Mouse (Mus musculus) NIH3T3 (cell line): ENCODE data around the gene Nop53.
A peak's percentile ranks its signal among the peaks of the same experiment; 100 is the strongest.

ENCODE experiments used
- DNase-seq: peaks from one replicate; pipeline ENCODE4 v3.0.0-alpha.2; 2012; ENCODE audit warnings: low read depth

Nop53 gene

DNA sequence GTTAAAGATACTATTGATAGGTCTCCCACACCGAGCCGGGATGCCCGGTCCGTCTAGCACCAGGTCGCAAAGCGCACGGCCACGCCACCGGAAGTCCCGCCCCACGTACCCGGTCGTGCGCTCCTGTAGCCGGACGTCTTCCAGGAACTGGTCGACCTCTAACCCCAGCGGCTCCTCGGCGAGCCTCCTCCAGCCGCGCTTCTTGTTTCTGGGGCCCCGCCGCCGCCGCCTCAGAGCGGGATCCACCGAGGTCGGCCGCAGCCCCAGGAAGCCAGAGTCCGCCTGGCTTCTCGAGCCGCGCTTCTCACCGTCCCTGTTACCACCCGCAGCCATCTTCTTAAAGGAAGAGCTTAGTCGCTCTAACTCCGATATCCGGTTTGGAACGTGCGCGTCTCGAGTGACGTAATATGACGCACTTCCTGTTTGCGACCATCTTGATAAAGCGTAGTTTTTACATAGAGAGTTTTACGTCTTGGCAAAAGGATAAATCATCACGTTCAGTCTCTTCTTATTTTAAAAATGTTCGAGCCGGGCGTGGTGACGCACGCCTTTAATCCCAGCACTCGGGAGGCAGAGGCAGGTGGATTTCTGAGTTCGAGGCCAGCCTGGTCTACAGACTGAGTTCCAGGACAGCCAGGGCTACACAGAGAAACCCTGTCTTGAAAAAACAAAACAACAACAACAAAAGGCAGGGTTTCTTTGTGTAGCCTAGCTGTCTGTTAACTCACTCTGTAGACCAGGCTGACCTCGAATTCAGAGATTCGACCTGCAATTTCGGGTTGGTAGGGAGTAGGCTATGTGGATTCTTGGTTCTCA is at the start of gene Nop53:
Gene Nop53, minus strand, starts transcription at position 354 of the 816 bp plus-strand sequence.
- peak; percentile 98 for DNase-seq

DNA sequence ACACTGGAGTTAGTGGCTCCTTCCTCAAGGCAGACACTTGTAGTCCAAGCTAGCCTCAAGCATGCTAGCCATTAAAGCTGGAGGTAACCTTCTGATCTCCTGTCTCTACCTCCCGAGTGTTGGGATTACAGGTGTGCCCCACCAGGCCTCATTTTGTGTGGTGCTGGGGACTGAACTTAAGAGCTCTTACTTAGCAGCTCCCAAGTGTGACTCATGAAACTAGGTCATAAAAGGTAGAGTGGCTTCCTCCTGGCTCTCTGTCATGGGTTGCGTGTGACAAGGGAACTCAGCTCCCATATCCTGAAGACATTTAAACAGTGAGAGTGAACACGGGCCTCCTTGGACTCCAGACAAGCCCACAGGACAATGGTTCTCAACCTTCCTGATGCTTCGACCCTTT is 47.9 kb upstream of the Nop53 start:
- DNase-seq: no peak

DNA sequence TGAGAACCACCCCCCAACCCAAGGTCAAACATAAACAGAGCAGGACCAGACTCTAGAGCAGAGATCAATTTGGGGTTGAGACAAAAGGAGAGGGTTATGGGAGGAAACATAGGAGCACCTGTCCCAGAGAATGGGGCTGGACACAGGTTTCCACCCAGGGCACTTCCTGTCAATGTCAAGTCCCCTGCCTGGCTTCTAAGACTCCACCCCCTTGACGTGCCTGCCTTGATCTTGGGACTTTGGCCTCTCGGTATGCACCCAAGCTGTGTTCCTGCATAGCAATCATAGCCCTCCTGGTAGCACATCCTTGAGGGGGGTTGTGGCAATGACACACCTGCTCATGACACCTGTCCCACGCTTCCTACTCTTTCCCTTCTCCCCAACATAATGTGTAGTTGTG is 47.3 kb upstream of the Nop53 start:
- DNase-seq: no peak

DNA sequence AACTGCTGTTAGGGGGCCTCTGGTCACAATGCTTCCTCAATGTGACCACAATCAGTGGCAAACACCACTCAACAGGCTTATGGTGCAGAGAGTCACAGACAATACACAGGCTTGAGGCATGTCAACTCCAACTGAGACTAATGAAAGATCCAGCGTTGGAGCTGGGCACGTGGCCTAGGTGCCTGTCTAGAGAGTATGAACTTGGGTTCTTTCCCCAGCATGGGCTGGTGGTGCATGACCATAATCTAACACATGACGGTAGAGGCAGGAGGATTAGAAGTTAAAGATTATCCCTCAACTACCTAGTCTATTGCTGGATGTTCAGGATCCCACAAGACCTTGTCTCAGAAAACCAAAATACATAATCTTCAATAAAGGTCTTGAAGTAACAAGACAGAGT is 45.9 kb upstream of the Nop53 start:
- DNase-seq: no peak

DNA sequence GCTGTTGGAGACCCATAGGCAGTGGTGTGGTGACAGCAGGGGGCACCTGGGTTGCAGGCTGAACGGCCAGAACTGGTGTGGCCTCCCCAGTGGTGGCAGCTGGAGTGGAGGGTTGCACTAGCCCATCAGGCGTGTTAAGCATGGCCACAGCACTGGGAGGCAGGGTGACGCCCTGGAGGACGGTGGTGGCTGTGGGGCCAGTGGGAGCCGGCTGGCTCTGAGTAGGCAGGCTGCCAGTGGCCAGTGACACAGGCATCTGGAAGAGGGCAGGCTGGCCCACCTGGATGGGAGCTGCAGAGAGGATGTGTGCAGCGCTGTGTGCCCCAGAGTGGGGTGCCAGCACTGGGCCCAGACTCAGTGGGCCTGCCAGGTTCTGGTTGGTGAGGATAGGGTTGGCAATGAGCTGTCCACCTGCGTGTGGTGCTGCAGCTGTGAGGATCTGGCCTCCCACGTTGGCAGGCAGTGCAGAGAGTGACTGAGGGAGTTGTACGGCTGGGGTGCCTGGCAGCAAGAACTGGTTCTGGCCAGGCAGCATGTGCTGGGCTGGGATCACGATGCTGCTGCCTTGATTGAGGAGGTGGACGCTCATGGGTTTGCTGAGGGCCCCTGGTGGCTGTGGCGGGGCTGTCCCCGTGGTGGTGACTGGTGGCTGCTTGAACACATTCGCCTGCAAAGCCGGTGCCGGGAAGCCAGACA is 41.9 kb upstream of the Nop53 start:
- no peak for DNase-seq

DNA sequence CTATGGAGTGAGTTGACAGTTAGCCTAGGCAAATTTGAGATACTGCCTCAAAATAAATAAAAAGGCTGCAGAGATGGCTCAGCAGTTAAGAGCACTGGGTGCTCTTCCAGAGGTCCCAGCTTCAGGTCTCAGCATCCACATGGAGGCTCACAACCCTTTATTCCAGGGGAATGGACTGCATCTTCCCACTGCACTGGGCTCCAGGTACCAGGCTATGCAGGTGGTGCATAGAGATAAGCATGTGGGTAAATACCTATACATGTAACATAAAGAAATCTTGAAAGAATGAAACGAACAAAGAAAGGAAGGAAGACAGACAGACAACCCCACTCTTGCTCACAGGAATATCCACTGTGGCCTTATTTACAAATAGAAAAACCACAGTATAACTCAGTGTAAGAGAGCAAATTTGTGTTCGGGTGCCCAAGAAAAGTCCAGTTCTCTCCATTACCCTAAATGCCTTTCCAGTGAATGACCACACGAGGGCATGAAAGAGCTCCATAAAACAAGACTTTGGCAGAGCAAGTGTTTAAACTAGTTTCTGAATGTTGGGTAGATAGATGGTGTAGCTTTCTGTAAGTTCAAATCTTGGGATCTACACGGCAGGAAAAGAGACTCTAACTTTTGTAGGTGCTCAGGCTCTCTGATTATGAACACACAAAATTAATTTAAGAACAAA is 37.0 kb upstream of the Nop53 start:
- DNase-seq: peak; percentile 87

DNA sequence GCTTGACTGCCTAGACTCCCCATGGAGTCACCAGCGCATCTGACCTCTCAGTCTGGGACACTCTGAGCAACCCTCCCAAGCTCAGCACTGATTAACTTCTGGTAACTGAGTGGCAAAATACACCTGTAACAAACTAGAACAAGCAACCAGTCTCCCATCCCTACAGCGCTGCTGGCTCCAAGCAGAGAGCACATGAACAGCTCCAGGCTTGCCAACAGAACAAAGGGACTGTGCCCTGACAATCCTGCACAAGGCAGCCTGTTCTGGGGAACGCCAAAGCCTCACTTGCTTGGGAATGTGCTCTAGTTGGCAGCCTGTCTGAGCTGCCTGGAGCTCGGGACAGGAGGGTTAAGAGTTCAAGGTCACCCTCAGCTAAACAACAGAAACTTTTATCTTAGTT is 35.7 kb upstream of the Nop53 start:
- no peak for DNase-seq

DNA sequence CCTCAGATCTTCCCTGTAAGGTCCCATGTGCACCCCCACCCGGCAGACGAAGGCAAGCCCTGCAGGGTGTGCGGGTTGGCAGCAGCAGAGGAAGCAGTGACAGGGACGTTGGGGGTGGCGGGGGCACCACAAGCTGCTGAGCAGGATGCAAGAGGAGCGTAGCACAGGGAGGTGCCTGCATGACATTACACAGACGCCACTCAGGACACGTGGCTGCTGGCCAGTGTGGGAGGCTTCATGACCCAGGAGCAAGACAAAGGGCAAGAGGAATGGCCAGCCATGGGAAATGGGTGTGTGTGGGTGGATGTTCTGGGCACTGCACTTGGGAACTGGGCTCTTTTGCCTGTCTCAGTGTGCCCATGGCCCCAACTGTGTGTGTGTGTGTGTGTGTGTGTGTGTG is 34.4 kb upstream of the Nop53 start:
- no peak for DNase-seq

DNA sequence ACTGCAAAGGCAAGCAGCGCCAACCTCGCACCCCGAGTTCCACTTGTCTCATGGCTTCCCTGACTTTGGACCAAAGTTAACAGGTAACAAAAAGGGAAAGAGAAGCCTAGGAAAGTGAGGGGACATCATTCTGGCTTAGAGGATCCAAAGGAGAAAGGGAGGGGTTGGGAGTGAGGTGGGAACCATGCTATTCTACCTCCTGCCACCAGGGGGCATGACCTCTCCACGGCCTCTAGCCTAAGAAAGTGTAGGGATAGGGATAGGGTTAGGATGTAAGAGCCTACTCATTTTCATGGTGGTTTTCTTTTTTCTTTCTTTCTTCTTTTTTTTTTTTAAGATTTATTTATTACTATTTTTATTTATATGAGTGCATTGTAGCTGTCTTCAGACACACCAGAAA is 30.0 kb upstream of the Nop53 start:
- DNase-seq: peak; percentile 74

DNA sequence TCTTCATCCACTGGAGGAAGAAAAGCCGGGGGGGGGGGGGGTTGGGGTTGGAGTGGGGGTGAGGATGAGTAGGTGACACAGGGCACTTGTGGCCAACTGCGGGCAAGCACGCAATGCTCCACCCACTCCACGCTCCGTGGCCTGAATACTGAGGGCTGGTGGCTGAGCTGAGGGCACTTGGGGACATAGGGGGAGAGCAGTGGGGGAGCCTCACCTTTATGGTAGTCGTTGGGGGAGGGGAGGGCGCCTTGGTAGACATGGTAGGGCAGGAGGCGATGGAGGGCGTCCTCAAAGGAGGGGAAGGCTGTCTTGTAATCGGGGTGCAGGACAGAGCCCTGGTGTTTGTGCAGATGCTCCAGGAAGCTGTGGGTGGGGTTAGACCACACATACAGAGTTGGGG is 29.6 kb upstream of the Nop53 start:
- no peak for DNase-seq

DNA sequence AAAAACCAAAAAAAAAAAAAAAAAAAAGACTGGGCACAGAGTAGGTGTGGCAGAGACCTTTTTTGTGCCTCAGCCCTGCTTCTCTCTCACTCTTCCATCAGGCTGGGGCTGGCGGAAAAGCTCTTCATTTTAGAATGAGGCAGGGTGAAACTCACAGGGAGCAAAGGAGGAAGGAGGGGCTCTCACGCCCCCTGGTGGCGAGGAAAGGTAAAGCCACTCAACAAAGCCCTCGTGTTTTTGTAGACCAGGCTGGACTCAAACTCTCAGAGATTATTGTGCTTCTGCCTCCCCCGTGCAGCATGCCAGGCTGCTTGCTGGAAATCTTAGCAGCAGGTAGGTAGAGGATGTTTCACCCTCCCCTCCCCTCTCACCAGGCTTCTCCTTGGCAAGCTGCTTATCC is 28.8 kb upstream of the Nop53 start:
- peak; percentile 87 for DNase-seq

DNA sequence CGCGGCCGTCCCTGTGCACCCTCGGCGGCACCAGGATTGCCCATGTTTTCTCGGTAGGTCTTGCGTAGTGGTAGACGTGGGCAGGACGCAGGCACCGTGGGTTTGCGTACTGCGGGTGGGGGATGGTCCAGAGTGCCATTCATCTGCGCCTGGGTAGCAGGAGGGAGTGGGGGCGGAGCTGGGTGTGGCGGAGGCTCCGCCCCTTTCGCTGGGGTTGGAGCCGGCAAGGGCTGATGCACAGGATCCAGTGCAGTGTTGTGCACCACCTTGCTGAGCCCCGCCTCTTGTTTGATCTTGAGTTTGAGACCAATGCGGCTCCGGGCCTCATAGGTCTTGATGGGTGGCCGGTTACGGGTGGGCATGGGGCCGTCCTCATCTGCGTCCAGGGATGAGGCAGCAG is 26.4 kb upstream of the Nop53 start:
- DNase-seq: no peak

DNA sequence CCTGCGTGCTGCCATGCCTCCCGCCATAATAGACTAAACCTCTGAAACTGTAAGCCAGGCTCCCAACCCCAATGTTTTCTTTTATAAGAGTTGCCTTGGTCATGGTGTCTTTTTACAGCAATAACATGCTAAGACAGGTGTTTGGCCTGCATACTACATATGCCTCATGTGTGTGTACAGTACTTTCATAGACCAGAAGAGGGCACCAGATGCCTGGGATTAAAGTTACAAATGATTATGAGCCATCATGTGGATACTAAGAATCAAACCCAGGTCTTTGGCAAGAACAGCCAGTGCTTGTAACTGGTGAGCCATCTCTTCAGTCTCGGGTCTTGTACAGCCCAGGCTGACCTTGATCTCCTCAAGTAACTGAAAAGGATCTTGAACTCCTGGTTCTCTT is 23.8 kb upstream of the Nop53 start:
- peak; percentile 35 for DNase-seq

DNA sequence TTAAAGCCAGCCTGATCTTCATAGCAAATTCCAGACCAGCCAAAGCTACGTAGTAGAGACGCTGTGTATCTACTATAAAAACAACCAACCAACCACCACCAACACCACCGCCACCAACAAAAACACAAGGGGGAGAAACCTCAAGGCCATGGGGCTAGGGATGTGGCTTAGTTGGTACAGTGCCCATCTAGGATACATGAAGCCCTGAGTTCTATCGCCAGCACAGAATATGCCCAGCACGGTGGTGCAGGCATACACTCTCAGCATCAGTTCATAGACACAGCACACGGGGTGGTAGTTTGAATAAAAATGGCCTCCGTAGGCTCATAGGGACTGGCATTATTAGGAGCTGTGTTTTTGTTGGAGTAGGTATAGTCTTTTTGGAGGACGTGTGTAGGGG is 22.4 kb upstream of the Nop53 start:
- no peak for DNase-seq

DNA sequence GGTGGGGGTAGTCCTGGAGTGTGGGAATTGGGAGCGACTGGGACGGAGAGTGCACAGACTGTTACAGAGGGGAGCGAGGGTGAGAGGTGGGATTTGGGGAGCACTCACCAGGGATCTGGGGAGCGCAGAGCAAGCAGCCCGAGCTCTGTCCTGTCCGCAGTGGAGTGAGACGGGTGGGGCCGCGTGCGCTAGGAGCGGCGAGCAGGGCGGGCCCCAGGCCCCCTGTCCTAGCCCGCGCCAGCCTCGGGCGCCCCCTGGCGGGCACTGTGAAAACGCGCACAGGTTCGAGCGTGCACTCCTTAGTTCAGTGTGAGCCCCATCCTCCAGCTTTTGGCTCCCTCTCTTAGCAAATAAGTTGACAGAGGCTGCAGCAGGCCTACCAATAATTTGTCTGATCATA is 21.4 kb upstream of the Nop53 start, which contains the start of gene Ehd2:
Gene Ehd2, minus strand, starts transcription at position 256 of the 400 bp plus-strand sequence.
- peak; percentile 96 for DNase-seq

DNA sequence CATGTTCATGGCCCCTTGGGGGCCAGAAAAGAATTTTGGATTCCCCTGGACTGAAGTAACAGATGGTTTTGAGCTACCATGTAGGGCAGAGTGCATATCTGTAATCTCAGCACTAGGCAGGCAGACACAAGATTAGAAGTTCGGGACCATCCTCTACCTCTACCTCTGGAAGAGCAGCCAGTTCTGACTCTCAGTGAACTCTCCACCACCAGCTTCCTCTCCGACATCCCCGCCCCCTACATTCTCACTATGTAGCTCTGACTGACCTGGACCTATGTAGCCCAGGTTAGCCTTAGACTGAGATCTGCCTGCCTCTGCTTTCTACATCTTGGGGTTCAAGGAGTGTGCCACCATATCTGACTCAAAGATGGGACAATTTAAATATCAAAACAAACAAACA is 20.6 kb upstream of the Nop53 start:
- peak; percentile 20 for DNase-seq

DNA sequence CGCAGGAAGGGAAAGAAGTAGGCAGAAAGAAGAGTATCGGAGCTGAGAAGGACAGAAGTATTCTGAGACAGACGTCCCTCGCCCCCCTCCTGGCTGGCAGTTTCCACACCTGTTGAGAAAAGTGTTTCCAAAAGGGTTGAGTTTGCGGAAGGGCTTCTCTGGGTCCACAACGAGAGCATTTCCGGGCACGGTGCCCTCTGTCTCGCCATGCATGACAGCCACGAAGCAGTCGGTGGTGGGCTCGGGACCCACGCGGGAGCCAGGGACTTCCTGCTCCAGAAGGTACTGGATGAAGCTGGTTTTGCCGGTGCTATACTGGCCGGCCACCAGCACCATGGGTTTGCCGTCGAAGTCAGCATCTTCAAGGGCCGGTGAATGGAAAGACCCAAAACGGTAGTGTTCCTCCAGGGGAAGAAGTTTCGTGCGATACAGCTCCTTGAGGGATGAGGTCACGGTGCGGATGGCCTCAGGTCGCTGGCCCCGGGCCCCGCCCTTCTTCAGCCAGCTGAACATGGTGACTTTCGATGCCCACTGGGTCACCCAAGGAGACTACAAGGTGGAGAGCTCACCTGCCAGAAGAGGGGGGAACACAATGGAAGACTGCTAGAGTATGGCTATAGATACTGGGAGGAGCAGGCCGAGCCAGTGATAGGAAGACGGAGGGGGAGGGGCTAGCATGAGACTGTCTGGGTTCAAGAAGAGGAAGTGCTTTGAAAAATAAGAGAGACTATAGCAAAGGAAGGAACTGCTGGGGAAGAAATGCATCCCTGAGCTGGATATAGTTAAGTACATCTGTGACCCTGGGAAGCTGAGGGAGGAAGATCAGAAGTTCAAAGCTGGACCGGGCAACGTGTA is 18.2 kb upstream of the Nop53 start:
- DNase-seq: no peak

DNA sequence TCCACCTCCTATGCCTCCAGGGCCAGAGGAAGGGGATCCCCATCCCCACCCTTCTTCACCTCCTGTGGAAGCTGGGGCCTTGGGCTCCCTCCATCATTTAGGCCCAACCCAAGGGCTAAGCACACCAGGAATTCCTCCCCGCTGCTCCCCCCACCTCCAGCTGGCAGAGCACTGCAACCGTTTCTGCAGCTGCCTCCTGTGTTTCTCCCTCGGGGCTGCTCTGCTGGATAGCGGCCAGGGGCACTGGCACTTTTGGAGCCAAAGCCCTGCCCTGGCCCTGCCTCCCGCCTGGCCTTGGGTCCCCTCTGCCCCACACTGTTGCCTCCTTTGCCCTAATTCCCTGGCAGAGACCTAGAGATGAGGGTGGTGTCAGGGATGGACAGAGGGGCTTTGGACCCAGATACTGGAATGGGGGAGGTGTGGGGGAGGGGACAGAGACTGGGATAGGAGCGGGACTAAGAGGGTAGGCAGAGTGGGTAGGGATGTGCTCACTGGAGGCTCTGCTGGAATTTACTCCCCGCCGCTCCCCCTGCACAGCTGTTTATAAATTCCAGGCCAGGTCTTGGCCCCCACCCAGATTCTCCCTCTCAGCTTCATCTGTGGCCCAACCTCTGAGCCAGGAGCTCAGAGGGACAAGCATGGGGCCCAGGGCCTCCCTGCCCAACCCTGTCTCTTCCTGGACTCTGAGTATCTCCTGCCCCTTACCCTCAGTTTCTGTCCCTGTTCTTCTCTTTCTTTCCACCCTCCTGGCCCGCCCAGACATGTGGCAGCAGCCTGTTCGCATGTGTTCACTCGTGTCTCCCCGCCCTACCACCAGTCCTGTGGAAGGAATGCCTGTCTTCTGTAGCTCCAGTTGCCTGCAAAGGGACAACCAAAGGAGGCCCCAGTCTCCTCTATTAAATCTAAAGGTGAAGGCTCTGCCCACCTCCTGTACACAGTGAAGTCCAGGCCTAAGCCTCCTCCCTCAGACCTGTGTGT is 16.7 kb upstream of the Nop53 start:
- peak; percentile 97 for DNase-seq

DNA sequence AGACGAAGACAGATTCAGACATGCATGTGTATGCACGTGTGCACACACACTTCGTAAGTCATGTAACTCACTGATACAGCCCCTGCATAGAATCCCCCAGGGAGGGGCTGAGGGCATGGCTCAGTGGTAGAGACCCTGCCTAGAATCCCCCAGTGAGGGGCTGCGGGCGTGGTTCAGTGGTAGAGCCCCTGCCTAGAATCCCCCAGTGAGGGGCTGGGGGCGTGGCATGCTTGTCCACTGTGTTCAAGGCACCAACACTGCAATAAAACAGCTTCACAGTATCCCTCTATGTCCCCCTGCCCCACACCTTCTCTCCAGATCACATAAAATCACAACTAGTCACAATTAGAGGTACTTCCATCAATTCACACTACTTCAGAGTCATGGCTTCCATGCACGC is 15.9 kb upstream of the Nop53 start:
- DNase-seq: no peak

DNA sequence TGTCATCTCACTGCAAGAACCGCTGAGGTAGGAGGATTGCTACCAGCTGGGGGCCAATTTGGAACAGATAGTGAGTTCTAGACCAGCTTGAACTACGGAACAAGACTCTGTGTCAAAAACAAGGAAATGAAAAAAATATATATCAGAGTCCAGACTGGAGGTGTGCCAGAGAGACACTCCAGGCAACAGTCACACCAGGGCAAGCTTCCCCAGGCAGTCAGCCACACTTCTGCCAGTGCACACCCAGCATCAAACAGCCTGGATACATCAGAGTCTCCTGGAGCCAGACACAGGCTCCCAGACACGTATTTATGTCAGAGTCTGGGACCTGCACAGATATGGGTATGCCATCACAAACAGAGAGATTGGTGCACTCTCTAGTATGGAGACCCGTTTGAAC is 15.4 kb upstream of the Nop53 start:
- DNase-seq: peak; percentile 67

DNA sequence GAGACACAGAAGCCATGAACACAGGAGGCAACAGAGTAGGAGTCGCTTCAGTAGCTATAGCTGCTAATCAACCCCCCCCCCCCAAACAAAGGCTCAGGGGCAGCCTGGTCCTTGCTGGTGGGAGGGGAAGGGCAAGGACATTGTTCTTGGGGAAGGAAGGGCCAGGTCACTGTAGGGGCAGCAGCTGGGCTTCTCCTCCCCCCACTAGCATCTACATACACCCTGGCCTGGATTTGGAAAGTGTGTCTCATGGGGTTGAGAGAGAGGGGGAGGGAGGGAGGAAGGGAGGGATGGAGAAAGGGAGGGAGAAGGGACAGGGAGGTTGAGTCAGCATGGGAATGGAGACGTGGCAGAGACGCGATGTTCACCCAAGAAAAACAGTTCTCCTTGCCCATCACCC is 14.8 kb upstream of the Nop53 start:
- DNase-seq: peak; percentile 79
